Mouse (Mus musculus) T-helper 2 cell (primary cell): Measurements from ENCODE around the gene Vamp4.

Source experiments
- in situ Hi-C: fragments of 300-600 bp; cut with MboI, MseI; formaldehyde crosslinking; loops from one replicate; pipeline ENCODE4 v1.15.1; 2025; ENCODE audit warnings: high pct_unique_total_duplicates

Vamp4 gene

DNA sequence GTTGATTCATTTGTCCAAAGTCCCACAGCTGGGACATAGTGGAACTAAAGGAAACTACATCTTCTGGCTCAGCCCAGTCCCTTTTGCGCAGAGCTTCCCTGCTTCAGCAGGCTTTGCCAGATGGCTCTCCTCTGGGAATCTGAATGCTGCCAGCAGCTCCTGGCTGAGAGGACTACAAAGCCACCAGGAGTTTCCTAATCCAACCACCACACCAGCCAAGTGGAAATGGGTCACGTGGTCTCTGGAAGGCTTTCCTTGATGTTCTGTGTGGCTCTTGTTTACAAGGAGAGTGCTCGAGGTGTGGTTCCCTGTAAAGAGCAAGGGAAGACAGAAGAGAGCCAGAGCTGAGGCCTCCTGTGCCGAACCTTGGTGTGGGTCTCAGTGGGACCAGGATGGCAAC lies 73.4 kb downstream of the Vamp4 start:
- in situ Hi-C loops: no loop called here

GRCm38 (mm10) chr1:162646083-162646686 lies 75.9 kb downstream of the Vamp4 start:
- in situ Hi-C loops: no loop called here

DNA sequence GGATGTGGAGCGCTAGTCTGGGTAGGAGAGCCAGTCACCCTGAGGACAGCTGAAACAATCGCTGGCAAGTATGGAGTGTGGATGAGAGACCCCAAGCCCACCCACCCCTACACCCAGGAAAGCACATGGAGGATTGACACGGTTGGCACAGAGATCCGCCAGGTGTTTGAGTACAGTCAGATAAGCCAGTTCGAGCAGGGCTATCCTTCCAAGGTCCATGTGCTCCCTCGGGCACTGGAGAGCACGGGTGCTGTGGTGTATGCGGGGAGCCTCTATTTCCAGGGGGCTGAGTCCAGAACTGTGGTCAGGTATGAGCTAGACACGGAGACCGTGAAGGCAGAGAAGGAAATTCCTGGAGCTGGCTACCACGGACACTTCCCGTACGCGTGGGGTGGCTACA lies 78.1 kb downstream of the Vamp4 start:
- in situ Hi-C loops: no loop called here
